Mouse (Mus musculus): Measurements from ENCODE around the gene Gm10720. TPM values are rescaled to one million over a fixed set of nuclear protein-coding genes. Genes with fewer than 3 reads are reported as not detected.
"Not testable (repeated sequence)": the region's sequence is repeated elsewhere in the genome, so short reads cannot be mapped to it uniquely, and the experiment has no call there.

Gm10720 gene
- polyA plus RNA-seq, 1 experiment from 2014 or later: not detected

GRCm38 (mm10) chr9:3018944-3019343 lies 3.5 kb downstream of the Gm10720 start:
- not testable (repeated sequence) for H3K27ac ChIP-seq; H3K4me3 ChIP-seq; H3K36me3 ChIP-seq; DNase-seq (ENCODE audit: low spot score); H3K9me3 ChIP-seq; H3K4me1 ChIP-seq (replicated peaks); H3K27me3 ChIP-seq (ENCODE audit: insufficient read depth, poor library complexity, severe bottlenecking)
- WGBS: 63% methylated on average over 9 of the region's 9 CpGs

- not testable (repeated sequence) for H3K9me3 ChIP-seq; H3K27ac ChIP-seq; H3K4me1 ChIP-seq (replicated peaks); H3K27me3 ChIP-seq (ENCODE audit: insufficient read depth, poor library complexity, severe bottlenecking); DNase-seq (ENCODE audit: low spot score); H3K36me3 ChIP-seq; H3K4me3 ChIP-seq
- WGBS: 78% methylated on average over 17 of the region's 19 CpGs
Observed at GRCm38 (mm10) chr9:3019835-3020727, 4.6 kb downstream of the Gm10720 start.

- H3K4me3 ChIP-seq; H3K9me3 ChIP-seq; H3K27ac ChIP-seq; H3K4me1 ChIP-seq (replicated peaks); H3K27me3 ChIP-seq (ENCODE audit: insufficient read depth, poor library complexity, severe bottlenecking); H3K36me3 ChIP-seq: not testable (repeated sequence)
- DNase-seq (ENCODE audit: low spot score): peak; percentile 35
- 74% methylated on average over 11 of the region's 13 CpGs for WGBS
Observed at GRCm38 (mm10) chr9:3022316-3023008, 7.0 kb downstream of the Gm10720 start.

- H3K4me3 ChIP-seq; H3K9me3 ChIP-seq; DNase-seq (ENCODE audit: low spot score); H3K27ac ChIP-seq; H3K27me3 ChIP-seq (ENCODE audit: insufficient read depth, poor library complexity, severe bottlenecking); H3K4me1 ChIP-seq (replicated peaks); H3K36me3 ChIP-seq: not testable (repeated sequence)
- 74% methylated on average over 12 of the region's 13 CpGs for WGBS
Observed at GRCm38 (mm10) chr9:3023312-3023984, 8.0 kb downstream of the Gm10720 start, which contains the start of gene Gm10718. TSS of gene Gm10718 (plus strand) at chr9:3023547.

GRCm38 (mm10) chr9:3023985-3024648 lies 8.7 kb downstream of the Gm10720 start:
- 75% methylated on average over 16 of the region's 16 CpGs for WGBS

GRCm38 (mm10) chr9:3024912-3025467 lies 9.5 kb downstream of the Gm10720 start, which contains the start of gene Gm10717:
TSS of gene Gm10717 (plus strand) at chr9:3025417.
- not testable (repeated sequence) for H3K36me3 ChIP-seq

More at GRCm38 (mm10) chr9:3023985-3024648, 8.7 kb downstream of the Gm10720 start:
- not testable (repeated sequence) for H3K4me1 ChIP-seq (replicated peaks); H3K27me3 ChIP-seq (ENCODE audit: insufficient read depth, poor library complexity, severe bottlenecking); DNase-seq (ENCODE audit: low spot score); H3K4me3 ChIP-seq; H3K36me3 ChIP-seq; H3K9me3 ChIP-seq; H3K27ac ChIP-seq

GRCm38 (mm10) chr9:3025653-3026052 lies 10.2 kb downstream of the Gm10720 start:
- H3K4me1 ChIP-seq (replicated peaks); DNase-seq (ENCODE audit: low spot score); H3K9me3 ChIP-seq; H3K27ac ChIP-seq; H3K36me3 ChIP-seq; H3K4me3 ChIP-seq; H3K27me3 ChIP-seq (ENCODE audit: insufficient read depth, poor library complexity, severe bottlenecking): not testable (repeated sequence)
- WGBS: 73% methylated on average over 5 of the region's 6 CpGs

More at GRCm38 (mm10) chr9:3024912-3025467, 9.5 kb downstream of the Gm10720 start, which contains the start of gene Gm10717:
- H3K4me1 ChIP-seq (replicated peaks); DNase-seq (ENCODE audit: low spot score); H3K27me3 ChIP-seq (ENCODE audit: insufficient read depth, poor library complexity, severe bottlenecking); H3K9me3 ChIP-seq; H3K27ac ChIP-seq; H3K4me3 ChIP-seq: not testable (repeated sequence)
- WGBS: 71% methylated on average over 12 of the region's 12 CpGs

GRCm38 (mm10) chr9:3026136-3026535 lies 10.7 kb downstream of the Gm10720 start:
- H3K36me3 ChIP-seq; H3K4me3 ChIP-seq; DNase-seq (ENCODE audit: low spot score); H3K27ac ChIP-seq; H3K27me3 ChIP-seq (ENCODE audit: insufficient read depth, poor library complexity, severe bottlenecking); H3K4me1 ChIP-seq (replicated peaks); H3K9me3 ChIP-seq: not testable (repeated sequence)
- 78% methylated on average over 5 of the region's 5 CpGs for WGBS

GRCm38 (mm10) chr9:3026741-3027140 lies 11.3 kb downstream of the Gm10720 start:
- H3K9me3 ChIP-seq; H3K36me3 ChIP-seq; H3K4me3 ChIP-seq; H3K4me1 ChIP-seq (replicated peaks); H3K27me3 ChIP-seq (ENCODE audit: insufficient read depth, poor library complexity, severe bottlenecking); H3K27ac ChIP-seq; DNase-seq (ENCODE audit: low spot score): not testable (repeated sequence)
- WGBS: 66% methylated on average over 9 of the region's 9 CpGs

GRCm38 (mm10) chr9:3027200-3027599 lies 11.7 kb downstream of the Gm10720 start:
- WGBS: 70% methylated on average over 9 of the region's 9 CpGs
- H3K4me3 ChIP-seq; H3K27ac ChIP-seq; H3K36me3 ChIP-seq; H3K4me1 ChIP-seq (replicated peaks); H3K27me3 ChIP-seq (ENCODE audit: insufficient read depth, poor library complexity, severe bottlenecking); H3K9me3 ChIP-seq: not testable (repeated sequence)
- DNase-seq (ENCODE audit: low spot score): peak; percentile 81

GRCm38 (mm10) chr9:3029276-3030000 lies 14.0 kb downstream of the Gm10720 start:
- H3K27me3 ChIP-seq (ENCODE audit: insufficient read depth, poor library complexity, severe bottlenecking); H3K36me3 ChIP-seq; H3K4me1 ChIP-seq (replicated peaks); H3K27ac ChIP-seq; DNase-seq (ENCODE audit: low spot score); H3K4me3 ChIP-seq; H3K9me3 ChIP-seq: not testable (repeated sequence)
- 64% methylated on average over 14 of the region's 16 CpGs for WGBS

Measured in hindbrain, embryonic 10.5 days (tissue).